18 mouse cellular contexts compared by ENCODE assay signal in the genomic region with DNA sequence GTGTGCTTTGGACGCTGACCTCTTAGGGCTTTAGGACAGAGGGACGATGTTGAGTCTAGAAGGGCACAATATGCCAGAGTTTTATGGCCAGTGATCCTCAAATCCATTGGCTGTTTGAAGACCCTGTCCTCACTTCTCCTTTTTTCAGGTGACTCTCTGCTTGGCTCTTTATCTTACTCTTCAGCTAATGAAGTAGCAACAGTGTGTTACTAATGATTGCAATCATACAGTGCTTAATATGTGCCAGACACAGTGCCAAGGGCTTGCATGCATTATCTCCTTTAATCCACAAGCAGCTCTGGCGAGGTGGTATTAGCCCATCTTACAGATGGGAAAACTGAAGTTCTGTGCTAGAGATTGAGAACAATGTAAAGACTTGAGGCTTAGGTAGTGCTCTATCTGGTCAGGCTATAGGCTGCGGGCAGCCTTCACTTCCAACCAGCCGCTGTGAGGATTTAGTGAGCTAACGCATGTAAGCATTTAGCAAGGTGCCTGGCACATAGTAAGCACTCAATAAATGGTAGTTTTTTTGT. TPM values are rescaled to one million over a fixed set of nuclear protein-coding genes. Genes with fewer than 3 reads are reported as not detected.
DNase-seq lines count a peak whose midpoint lies in the region; ATAC-seq and TF ChIP-seq lines count a peak whose summit lies in the region.
"Had no signal": no experiment of that assay in that cellular context is flagged by ENCODE, and none has a peak within 500 bp of the region (broad histone marks: within the 10 kb centered on the region; RNA-seq: fewer than 3 reads in every experiment).

No protein-coding gene starts in this region.

- H3K4me2 ChIP-seq in forebrain, embryonic 16.5 days (ENCODE audit: low read length) = no peak overlapping the region
- H3K4me2 ChIP-seq: embryonic facial prominence, embryonic 12.5 days; forebrain, embryonic 13.5 days; forebrain, embryonic 15.5 days had no signal

- H3K9me3 ChIP-seq in MEL (replicated peaks; ENCODE audit: insufficient read depth, low read length) = no peaks in the 10 kb centered on the region
- no peaks in the 10 kb centered on the region for H3K9me3 ChIP-seq in hindbrain, embryonic 10.5 days
- no peaks in the 10 kb centered on the region for H3K9me3 ChIP-seq in forebrain, embryonic 16.5 days (ENCODE audit: control insufficient read depth, low read length)
- H3K9me3 ChIP-seq: embryonic facial prominence, embryonic 10.5 days; embryonic facial prominence, embryonic 12.5 days; forebrain, embryonic 13.5 days; forebrain, embryonic 15.5 days had no signal

- H3K27me3 ChIP-seq in MEL (ENCODE audit: control insufficient read depth in 1 of 2, insufficient read depth in 2 of 2, low read length in 2 of 2) = no peaks in the 10 kb centered on the region
- H3K27me3 ChIP-seq in hindbrain, embryonic 10.5 days (ENCODE audit: insufficient read depth, poor library complexity, severe bottlenecking) = no peaks in the 10 kb centered on the region
- no peaks in the 10 kb centered on the region for H3K27me3 ChIP-seq in forebrain, embryonic 16.5 days (replicated peaks; ENCODE audit: control insufficient read depth, insufficient read depth, low read length)
- H3K27me3 ChIP-seq: embryonic facial prominence, embryonic 12.5 days; forebrain, embryonic 13.5 days; forebrain, embryonic 15.5 days; Patski had no signal

- peak; percentile 77 to 81 for TF ChIP-seq EP300 in MEL (IDR thresholded peaks at IDR 0.05; ENCODE audit: low read depth in 1 of 2, low read length in 2 of 2)

- H3K36me3 ChIP-seq in MEL (ENCODE audit: control insufficient read depth in 1 of 2, insufficient read depth in 2 of 2, low read length in 2 of 2) = peaks cover 0 to 36% of the 10 kb centered on the region in 2 experiments; a peak in 2 of 4 replicates
- peaks cover 63% of the 10 kb centered on the region for H3K36me3 ChIP-seq in hindbrain, embryonic 10.5 days
- H3K36me3 ChIP-seq in forebrain, embryonic 16.5 days (ENCODE audit: control insufficient read depth, insufficient read depth) = peaks cover 8% of the 10 kb centered on the region

- peak overlapping the region; percentile 89 for H3K27ac ChIP-seq in MEL (ENCODE audit: control insufficient read depth, low read depth, low read length)
- no peak overlapping the region for H3K27ac ChIP-seq in hindbrain, embryonic 10.5 days
- H3K27ac ChIP-seq in forebrain, embryonic 16.5 days (ENCODE audit: low read length) = no peak overlapping the region
- H3K27ac ChIP-seq: embryonic facial prominence, embryonic 10.5 days; embryonic facial prominence, embryonic 12.5 days; forebrain, embryonic 13.5 days; forebrain, embryonic 15.5 days had no signal

- peak; percentile 62 for DNase-seq in heart, adult 11 months
- DNase-seq in heart, adult 18-20 months = no peak
- DNase-seq in MEL (ENCODE audit: low read depth, low spot score) = peak; percentile 71
- no peak for DNase-seq in hindbrain, embryonic 10.5 days (ENCODE audit: low spot score)
- DNase-seq: adrenal gland, adult 8-10 months; adrenal gland, postnatal 14 days; adrenal gland, postnatal 36 days; cerebellum, adult 11-12 months; cerebellum, adult 8-10 months; cerebellum, postnatal 10 days; cerebellum, postnatal 25 days had no signal

- no peaks in the 10 kb centered on the region for H3K79me2 ChIP-seq in MEL (ENCODE audit: control insufficient read depth, insufficient read depth, low read length, poor library complexity)

- peaks cover 6 to 45% of the 10 kb centered on the region in 2 experiments for H3K4me1 ChIP-seq in MEL (ENCODE audit: control insufficient read depth in 1 of 2, insufficient read depth in 2 of 2, low read length in 2 of 2)
- H3K4me1 ChIP-seq in hindbrain, embryonic 10.5 days (replicated peaks) = no peaks in the 10 kb centered on the region; the same call in 1 of the 2 replicates
- H3K4me1 ChIP-seq in forebrain, embryonic 16.5 days (replicated peaks; ENCODE audit: control insufficient read depth, insufficient read depth, low read length) = no peaks in the 10 kb centered on the region
- H3K4me1 ChIP-seq: embryonic facial prominence, embryonic 10.5 days; embryonic facial prominence, embryonic 12.5 days; forebrain, embryonic 13.5 days; forebrain, embryonic 15.5 days had no signal

- no peak for ATAC-seq in forebrain, embryonic 16.5 days
- ATAC-seq: activated CD4-positive, CD25-positive, alpha-beta regulatory T cell, adult 4 months; forebrain, embryonic 13.5 days; forebrain, embryonic 15.5 days; Patski had no signal

- H3K9ac ChIP-seq in MEL (ENCODE audit: control insufficient read depth, low read depth, low read length, poor library complexity, severe bottlenecking) = no peak overlapping the region
- no peak overlapping the region for H3K9ac ChIP-seq in forebrain, embryonic 16.5 days (replicated peaks; ENCODE audit: low read depth, low read length)
- H3K9ac ChIP-seq: embryonic facial prominence, embryonic 12.5 days; forebrain, embryonic 13.5 days; forebrain, embryonic 15.5 days had no signal

- H3K4me3 ChIP-seq in MEL (ENCODE audit: control insufficient read depth in 1 of 2, insufficient read depth in 1 of 2, low read depth in 2 of 2, low read length in 2 of 2) = no peak overlapping the region
- H3K4me3 ChIP-seq in hindbrain, embryonic 10.5 days = no peak overlapping the region
- H3K4me3 ChIP-seq in forebrain, embryonic 16.5 days (replicated peaks; ENCODE audit: low read length) = no peak overlapping the region
- H3K4me3 ChIP-seq: embryonic facial prominence, embryonic 10.5 days; embryonic facial prominence, embryonic 12.5 days; forebrain, embryonic 13.5 days; forebrain, embryonic 15.5 days had no signal

- TF ChIP-seq POLR2A in MEL (IDR thresholded peaks at IDR 0.05; ENCODE audit: control insufficient read depth in 1 of 2, insufficient read depth in 1 of 2, low read depth in 1 of 2, low read length in 2 of 2, poor library complexity in 1 of 2) = no peak

- no peak for TF ChIP-seq CTCF in MEL (IDR thresholded peaks at IDR 0.05 in 2 of 3, conservative IDR thresholded peaks at IDR 0.05 in 1 of 3; ENCODE audit: control insufficient read depth in 1 of 3, insufficient read depth in 1 of 3, low read depth in 2 of 3, low read length in 3 of 3, poor library complexity in 1 of 3, severe bottlenecking in 1 of 3)

- TF ChIP-seq RAD21 in MEL (IDR thresholded peaks at IDR 0.05; ENCODE audit: low read depth, low read length) = no peak

- WGBS in hindbrain, embryonic 10.5 days = 97% methylated on average over 6 of the region's 6 CpGs
- 96% methylated on average over 6 of the region's 6 CpGs for WGBS in forebrain, embryonic 16.5 days

TF ChIP-seq in MEL, 35 proteins besides CTCF, POLR2A, EP300 and RAD21:
- TF ChIP-seq TCF12 (IDR thresholded peaks at IDR 0.05; ENCODE audit: low read depth, low read length) = peak; percentile 80
- no peak for TF ChIP-seq GABPA (IDR thresholded peaks at IDR 0.05; ENCODE audit: low read depth, low read length)
- peak; percentile 46; the same call in 1 of the 2 replicates for TF ChIP-seq TAL1 (IDR thresholded peaks at IDR 0.05; ENCODE audit: low read length)
- no peak for TF ChIP-seq ZMIZ1 (IDR thresholded peaks at IDR 0.05; ENCODE audit: low read depth, low read length)
- TF ChIP-seq GATA1 (IDR thresholded peaks at IDR 0.05; ENCODE audit: low read depth, low read length) = peak; percentile 77
- peak; percentile 76 for TF ChIP-seq RCOR1 (IDR thresholded peaks at IDR 0.05; ENCODE audit: low read depth, low read length)
- peak; percentile 79 for TF ChIP-seq ETS1 (IDR thresholded peaks at IDR 0.05; ENCODE audit: low read depth, low read length)

RNA-seq across cellular contexts. Expression of a gene that starts 46.5 kb away (rescaled TPM):
- 10 to 100 TPM; 81.6 to 88.8 TPM for total RNA-seq in heart, adult 18-20 months (2021)
- total RNA-seq in MEL (2012; rRNA removed) = 8.8 and 10.3 TPM in 2 replicates
- polyA plus RNA-seq in MEL (2012; ENCODE audit: insufficient read depth in 1 of 2, insufficient read length in 2 of 2, low read depth in 1 of 2, low replicate concordance in 2 of 2, missing spikeins in 1 of 2) = 10 to 100 TPM in 1 of 2 experiments, not detected in 1; 28.5 TPM
- polyA plus RNA-seq in hindbrain, embryonic 10.5 days (2016; fragmentation: Nextera tagmentation; extraction: Ambion mirVana) = 27.9 and 31.3 TPM in 2 replicates
- polyA plus RNA-seq in forebrain, embryonic 16.5 days (2015; fragmentation: Nextera tagmentation; extraction: Ambion mirVana) = 23.0 and 27.9 TPM in 2 replicates

RNA-seq across cellular contexts. Expression of a gene that starts 56.4 kb away (rescaled TPM):
- 10 to 100 TPM; 40.6 to 41.8 TPM for total RNA-seq in heart, adult 18-20 months (2021)
- total RNA-seq in MEL (2012; rRNA removed) = 398 and 427 TPM in 2 replicates
- polyA plus RNA-seq in MEL (2012; ENCODE audit: insufficient read depth in 1 of 2, insufficient read length in 2 of 2, low read depth in 1 of 2, low replicate concordance in 2 of 2, missing spikeins in 1 of 2) = 100 to 1,000 TPM; 308 to 541 TPM
- polyA plus RNA-seq in hindbrain, embryonic 10.5 days (2016; fragmentation: Nextera tagmentation; extraction: Ambion mirVana) = 311 and 400 TPM in 2 replicates
- 164 and 192 TPM in 2 replicates for polyA plus RNA-seq in forebrain, embryonic 16.5 days (2015; fragmentation: Nextera tagmentation; extraction: Ambion mirVana)

Comparison
In these comparisons a context has a peak if more than half of its experiments do, and no peak if none do; other contexts are left out.
1. DNase-seq: peak in heart, adult 11 months (single experiment) and MEL (single experiment); none in heart, adult 18-20 months (0 of 2) and hindbrain, embryonic 10.5 days (single experiment).